Mouse (Mus musculus): ENCODE measurements around the gene Fgf14. TPM values are rescaled to one million over a fixed set of nuclear protein-coding genes. Genes with fewer than 3 reads are reported as not detected.

The Fgf14 gene
- not detected in 2 replicates for polyA plus RNA-seq (2012; rRNA removed)

GRCm38 (mm10) chr14:124676506-124677177 lies at the start of gene Fgf14:
Gene Fgf14 (minus strand): TSS chr14:124677127.

